Mouse (Mus musculus): Measurements from ENCODE around the gene Auts2. TPM values are rescaled to one million over a fixed set of nuclear protein-coding genes. Genes with fewer than 3 reads are reported as not detected.

The Auts2 gene
- polyA plus RNA-seq, 1 experiment from 2014 or later: 27.3 TPM

DNA sequence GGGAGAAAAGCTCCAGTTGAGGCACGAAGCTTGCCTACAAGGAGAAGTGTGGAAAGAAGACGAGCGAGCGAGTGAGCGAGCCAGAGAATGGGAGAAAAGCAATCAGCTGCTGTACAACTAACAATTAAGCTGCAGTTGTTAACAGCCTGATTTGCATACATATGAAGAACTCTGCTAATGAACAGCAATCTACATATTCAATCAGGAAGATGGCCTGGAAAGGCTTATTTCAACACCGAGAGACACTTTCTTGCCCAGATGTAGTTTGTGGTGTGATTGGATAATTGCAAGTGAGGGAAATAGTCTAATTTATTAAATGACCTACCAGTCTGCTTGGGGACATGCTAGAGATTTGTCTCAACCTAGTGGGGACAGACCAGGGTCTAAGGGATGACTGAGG is 1079.7 kb downstream of the Auts2 start:
- no peak overlapping the region for H3K9ac ChIP-seq
- no peak overlapping the region for H3K4me2 ChIP-seq
- DNase-seq: no peak
- no peak overlapping the region for H3K27ac ChIP-seq (ENCODE audit: low read depth)
- no peaks in the 10 kb centered on the region for H3K4me1 ChIP-seq (ENCODE audit: insufficient read depth)
- no peak for TF ChIP-seq CTCF (IDR thresholded peaks at IDR 0.05; ENCODE audit: low read depth)
- no peaks in the 10 kb centered on the region for H3K9me3 ChIP-seq (ENCODE audit: low read depth, low read length)
- no peaks in the 10 kb centered on the region for H3K27me3 ChIP-seq (ENCODE audit: insufficient read depth, low read length)
- ATAC-seq (ENCODE audit: insufficient read depth): no peak
- H3K36me3 ChIP-seq (ENCODE audit: insufficient read depth): peaks cover 49% of the 10 kb centered on the region
- 96% methylated on average over 6 of the region's 6 CpGs for WGBS
- H3K4me3 ChIP-seq (ENCODE audit: low read depth, low read length): no peak overlapping the region

DNA sequence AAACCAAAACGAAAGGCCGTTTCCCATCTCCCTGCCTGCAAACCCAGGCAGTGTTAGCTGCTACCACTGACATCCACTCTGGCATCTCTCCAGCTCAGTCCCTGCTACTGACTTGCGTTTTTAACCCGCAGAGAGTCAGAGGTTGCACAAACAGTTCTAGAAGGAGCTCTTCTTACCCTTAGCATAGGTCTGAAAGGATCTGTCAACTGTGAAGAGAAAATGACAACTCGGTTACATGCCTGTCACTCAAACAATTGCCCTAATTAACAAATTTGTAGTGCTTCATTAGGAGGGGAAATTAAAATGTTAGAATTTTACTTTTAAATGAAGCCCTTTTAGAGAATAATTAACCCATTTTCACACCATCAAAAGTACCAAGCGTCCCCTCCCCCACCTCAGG is 1083.2 kb downstream of the Auts2 start:
- ATAC-seq (ENCODE audit: insufficient read depth): no peak
- TF ChIP-seq CTCF (IDR thresholded peaks at IDR 0.05; ENCODE audit: low read depth): no peak
- no peak overlapping the region for H3K9ac ChIP-seq
- no peak overlapping the region for H3K4me2 ChIP-seq
- no peaks in the 10 kb centered on the region for H3K9me3 ChIP-seq (ENCODE audit: low read depth, low read length)
- 72% methylated on average over 6 of the region's 6 CpGs for WGBS
- peaks cover 66% of the 10 kb centered on the region for H3K36me3 ChIP-seq (ENCODE audit: insufficient read depth)
- peak; percentile 31 for DNase-seq
- H3K4me3 ChIP-seq (ENCODE audit: low read depth, low read length): no peak overlapping the region
- H3K27me3 ChIP-seq (ENCODE audit: insufficient read depth, low read length): no peaks in the 10 kb centered on the region
- H3K4me1 ChIP-seq (ENCODE audit: insufficient read depth): no peaks in the 10 kb centered on the region
- H3K27ac ChIP-seq (ENCODE audit: low read depth): no peak overlapping the region

DNA sequence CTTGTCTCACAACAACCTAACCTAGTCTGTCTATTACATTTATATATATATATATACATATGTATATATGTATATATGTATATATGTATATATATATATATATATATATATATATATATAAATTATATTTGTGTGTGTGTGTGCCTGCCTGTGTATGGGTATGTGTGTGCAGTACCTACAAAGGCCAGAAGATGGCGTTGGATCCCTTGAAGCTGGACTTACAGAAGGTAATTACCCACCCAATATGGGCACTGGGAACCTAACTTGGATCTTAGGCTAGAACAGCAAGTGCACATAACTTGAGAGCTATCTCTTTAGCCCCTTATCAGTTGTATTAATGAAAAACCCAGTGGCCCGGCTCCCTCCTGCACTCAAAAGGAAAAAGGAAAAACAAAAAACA is 1083.6 kb downstream of the Auts2 start:
- Histone ChIP-seq H3K9ac (no peak overlapping the region), H3K4me2 (no peak overlapping the region), H3K36me3 (ENCODE audit: insufficient read depth) (peaks cover 69% of the 10 kb centered on the region), H3K4me3 (ENCODE audit: low read depth, low read length) (no peak overlapping the region), H3K27ac (ENCODE audit: low read depth) (no peak overlapping the region), H3K4me1 (ENCODE audit: insufficient read depth) (no peaks in the 10 kb centered on the region), H3K27me3 (ENCODE audit: insufficient read depth, low read length) (no peaks in the 10 kb centered on the region), H3K9me3 (ENCODE audit: low read depth, low read length) (no peaks in the 10 kb centered on the region)
- DNase-seq (peak; percentile 12), ATAC-seq (ENCODE audit: insufficient read depth) (no peak)
- TF ChIP-seq CTCF (IDR thresholded peaks at IDR 0.05; ENCODE audit: low read depth): no peak; the same call in 1 of the 2 replicates
- WGBS: 57% methylated on average over 2 of the region's 2 CpGs

DNA sequence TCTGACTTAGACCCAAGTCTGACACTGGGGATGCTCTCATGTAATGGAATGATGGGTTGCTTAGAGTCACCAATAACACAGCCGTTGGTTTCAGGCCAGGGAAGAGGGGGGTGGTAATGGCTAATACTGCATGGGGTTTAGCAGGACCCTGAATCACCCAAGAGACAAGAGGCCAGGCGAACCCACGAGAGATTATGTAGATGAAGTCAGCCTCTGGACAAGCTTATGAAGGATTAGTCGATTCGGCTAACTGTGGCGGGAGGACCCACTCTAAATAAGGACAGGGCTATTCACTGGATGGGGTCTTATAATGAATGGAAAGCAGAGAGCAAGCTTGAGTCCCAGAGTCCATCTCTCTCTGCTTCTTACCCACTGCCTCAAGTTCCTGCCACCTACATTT is 1084.4 kb downstream of the Auts2 start:
- no peak overlapping the region for H3K27ac ChIP-seq (ENCODE audit: low read depth)
- peaks cover 76% of the 10 kb centered on the region for H3K36me3 ChIP-seq (ENCODE audit: insufficient read depth)
- H3K9me3 ChIP-seq (ENCODE audit: low read depth, low read length): no peaks in the 10 kb centered on the region
- DNase-seq (no peak), ATAC-seq (ENCODE audit: insufficient read depth) (no peak)
- H3K4me1 ChIP-seq (ENCODE audit: insufficient read depth): no peaks in the 10 kb centered on the region
- 85% methylated on average over 6 of the region's 6 CpGs for WGBS
- no peaks in the 10 kb centered on the region for H3K27me3 ChIP-seq (ENCODE audit: insufficient read depth, low read length)
- no peak for TF ChIP-seq CTCF (IDR thresholded peaks at IDR 0.05; ENCODE audit: low read depth)
- H3K4me2 ChIP-seq: no peak overlapping the region
- no peak overlapping the region for H3K9ac ChIP-seq
- no peak overlapping the region for H3K4me3 ChIP-seq (ENCODE audit: low read depth, low read length)

DNA sequence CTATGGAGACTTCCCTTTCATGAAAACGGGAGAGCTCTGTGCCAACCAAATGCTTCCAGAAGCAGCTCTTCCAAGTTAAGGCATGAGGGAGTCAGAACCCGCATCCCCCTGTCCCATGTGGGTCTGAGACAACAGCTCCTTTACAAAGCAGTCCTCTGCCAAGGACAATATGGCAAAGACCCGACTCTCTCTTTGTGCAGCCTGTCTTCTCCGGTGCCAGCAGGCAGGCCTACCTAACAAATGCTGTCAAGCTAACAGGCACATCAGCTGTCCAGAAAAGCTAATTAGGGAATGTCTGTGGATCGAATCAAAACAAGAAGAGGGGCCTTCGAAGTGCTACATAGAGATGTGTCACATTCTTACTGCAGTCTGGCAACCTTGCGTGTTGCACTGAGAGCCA is 1085.1 kb downstream of the Auts2 start:
- 88% methylated on average over 7 of the region's 7 CpGs for WGBS
- H3K36me3 ChIP-seq (ENCODE audit: insufficient read depth): peaks cover 71% of the 10 kb centered on the region
- no peak for TF ChIP-seq CTCF (IDR thresholded peaks at IDR 0.05; ENCODE audit: low read depth)
- H3K27me3 ChIP-seq (ENCODE audit: insufficient read depth, low read length): no peaks in the 10 kb centered on the region
- H3K4me1 ChIP-seq (ENCODE audit: insufficient read depth): no peaks in the 10 kb centered on the region
- ATAC-seq (ENCODE audit: insufficient read depth): no peak
- H3K4me3 ChIP-seq (ENCODE audit: low read depth, low read length): no peak overlapping the region
- H3K4me2 ChIP-seq: no peak overlapping the region
- no peak overlapping the region for H3K27ac ChIP-seq (ENCODE audit: low read depth)
- DNase-seq: no peak
- no peak overlapping the region for H3K9ac ChIP-seq
- H3K9me3 ChIP-seq (ENCODE audit: low read depth, low read length): no peaks in the 10 kb centered on the region

GRCm38 (mm10) chr5:131449181-131449868 is 1093.8 kb downstream of the Auts2 start:
- DNase-seq (no peak), ATAC-seq (ENCODE audit: insufficient read depth) (no peak)
- Histone ChIP-seq H3K9me3 (ENCODE audit: low read depth, low read length) (no peaks in the 10 kb centered on the region; the same call in 1 of the 2 replicates), H3K4me2 (no peak overlapping the region), H3K27me3 (ENCODE audit: insufficient read depth, low read length) (no peaks in the 10 kb centered on the region), H3K4me1 (ENCODE audit: insufficient read depth) (no peaks in the 10 kb centered on the region), H3K4me3 (ENCODE audit: low read depth, low read length) (no peak overlapping the region), H3K9ac (no peak overlapping the region), H3K36me3 (ENCODE audit: insufficient read depth) (peaks cover 79% of the 10 kb centered on the region), H3K27ac (ENCODE audit: low read depth) (no peak overlapping the region)
- 93% methylated on average over 7 of the region's 7 CpGs for WGBS
- no peak for TF ChIP-seq CTCF (IDR thresholded peaks at IDR 0.05; ENCODE audit: low read depth)

GRCm38 (mm10) chr5:131435239-131435876 is 1107.8 kb downstream of the Auts2 start:
- Histone ChIP-seq H3K4me2 (no peak overlapping the region), H3K27ac (ENCODE audit: low read depth) (no peak overlapping the region), H3K4me1 (ENCODE audit: insufficient read depth) (no peaks in the 10 kb centered on the region), H3K4me3 (ENCODE audit: low read depth, low read length) (no peak overlapping the region), H3K36me3 (ENCODE audit: insufficient read depth) (peaks cover 18% of the 10 kb centered on the region), H3K27me3 (ENCODE audit: insufficient read depth, low read length) (no peaks in the 10 kb centered on the region), H3K9ac (no peak overlapping the region), H3K9me3 (ENCODE audit: low read depth, low read length) (no peaks in the 10 kb centered on the region)
- ATAC-seq (ENCODE audit: insufficient read depth) (no peak), DNase-seq (no peak)
- 91% methylated on average over 10 of the region's 10 CpGs for WGBS
- TF ChIP-seq CTCF (IDR thresholded peaks at IDR 0.05; ENCODE audit: low read depth): no peak
